Mouse (Mus musculus): ENCODE data around the gene 4930426L09Rik.
A peak's percentile ranks its signal among the peaks of the same experiment; 100 is the strongest.

4930426L09Rik gene

DNA sequence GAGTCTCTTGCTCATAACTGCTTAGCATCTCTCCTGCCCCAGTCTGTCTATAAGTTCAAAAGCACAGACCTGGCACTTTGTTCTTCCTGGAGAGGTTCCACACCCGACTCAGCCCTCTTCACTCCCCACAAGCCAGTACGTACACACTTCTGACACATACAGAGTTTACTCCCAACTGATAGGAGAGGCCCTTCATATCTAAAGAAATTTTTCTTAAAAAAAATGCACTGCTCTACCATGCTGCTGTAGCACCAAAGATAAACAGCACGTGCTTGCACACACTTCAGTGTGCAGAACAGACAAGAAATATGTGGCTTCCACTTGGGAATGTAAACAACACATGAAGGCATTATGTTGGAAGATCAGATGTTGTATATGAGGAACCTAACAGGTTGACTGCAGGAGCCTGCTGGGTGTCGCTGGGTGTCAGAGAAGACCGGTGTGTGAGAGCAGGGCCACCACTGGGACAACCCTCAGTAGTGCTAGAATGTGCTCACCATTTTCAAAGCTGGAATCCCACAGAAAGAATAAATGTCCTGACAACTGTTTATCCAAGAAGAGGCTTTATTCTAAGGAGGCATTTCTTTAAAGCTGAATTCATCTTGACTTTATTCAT, 29.0 kb upstream of the 4930426L09Rik start:
- no peak for DNase-seq (ENCODE audit: extremely low read depth, low read depth, low spot score)

DNA sequence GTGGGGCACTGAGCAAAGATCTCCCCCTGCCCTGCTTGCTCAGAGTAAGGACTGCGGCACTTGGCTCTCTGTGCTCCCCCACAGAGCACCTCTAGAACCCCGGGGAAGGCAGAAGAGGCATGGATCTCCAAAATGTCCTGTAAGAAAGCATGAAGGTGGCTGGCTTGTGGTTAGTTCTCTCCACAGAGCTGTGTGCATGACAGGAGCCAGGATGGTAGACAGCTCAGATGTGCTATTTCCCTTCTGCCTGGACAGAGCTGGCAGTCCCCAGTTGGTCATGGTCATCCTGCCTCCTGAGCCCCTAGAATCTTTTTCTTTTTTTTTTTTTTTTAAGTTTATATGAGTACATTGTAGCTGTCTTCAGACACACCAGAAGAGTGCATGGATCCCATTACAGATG, 27.7 kb upstream of the 4930426L09Rik start:
- no peak for DNase-seq (ENCODE audit: extremely low read depth, low read depth, low spot score)

DNA sequence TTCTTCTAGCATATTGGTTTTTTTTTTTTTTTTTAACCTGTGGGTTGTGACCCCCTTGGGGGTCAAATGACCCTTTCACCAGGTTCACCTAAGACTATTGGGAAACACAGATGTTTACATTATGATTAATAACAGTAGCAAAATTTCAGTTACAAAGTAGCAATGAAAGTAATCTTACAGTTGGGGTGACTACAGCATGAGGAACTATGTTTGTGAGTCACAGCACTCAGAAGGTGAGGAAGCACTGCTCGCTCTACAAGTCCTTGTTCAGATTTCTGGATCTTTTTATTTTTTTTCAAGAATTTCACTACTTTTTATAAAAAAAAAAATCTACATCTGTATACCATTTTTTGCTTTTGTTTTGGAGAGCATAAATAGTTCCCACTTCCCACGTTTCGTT, 26.6 kb upstream of the 4930426L09Rik start:
- DNase-seq (ENCODE audit: extremely low read depth, low read depth, low spot score), result no peak

- DNase-seq (ENCODE audit: extremely low read depth, low read depth, low spot score), result no peak
Observed at GRCm38 (mm10) chr2:18974882-18975645, 23.1 kb upstream of the 4930426L09Rik start.

DNA sequence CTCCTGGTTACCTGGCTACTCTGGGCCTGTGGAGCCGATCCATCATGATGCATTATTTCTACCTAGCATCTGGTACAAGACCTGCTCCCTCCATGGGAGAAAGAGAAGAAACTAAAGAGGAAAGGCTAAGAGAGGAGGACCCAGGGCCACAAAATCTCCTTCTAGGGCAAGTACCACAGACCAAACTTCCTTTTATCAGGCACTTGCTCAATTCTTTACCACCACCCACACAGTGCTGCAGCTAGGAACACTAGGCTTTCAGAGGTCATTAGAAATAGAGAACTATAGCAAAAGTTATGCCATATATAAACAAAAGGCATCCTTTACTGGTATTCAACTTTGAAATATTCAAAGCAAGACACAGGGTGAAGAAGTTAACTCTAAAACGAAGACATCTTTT, 22.0 kb upstream of the 4930426L09Rik start:
- no peak for DNase-seq (ENCODE audit: extremely low read depth, low read depth, low spot score)

GRCm38 (mm10) chr2:18977201-18977805, 20.8 kb upstream of the 4930426L09Rik start:
- no peak for DNase-seq (ENCODE audit: extremely low read depth, low read depth, low spot score)

GRCm38 (mm10) chr2:18979046-18979445, 19.1 kb upstream of the 4930426L09Rik start:
- no peak for DNase-seq (ENCODE audit: extremely low read depth, low read depth, low spot score)

DNA sequence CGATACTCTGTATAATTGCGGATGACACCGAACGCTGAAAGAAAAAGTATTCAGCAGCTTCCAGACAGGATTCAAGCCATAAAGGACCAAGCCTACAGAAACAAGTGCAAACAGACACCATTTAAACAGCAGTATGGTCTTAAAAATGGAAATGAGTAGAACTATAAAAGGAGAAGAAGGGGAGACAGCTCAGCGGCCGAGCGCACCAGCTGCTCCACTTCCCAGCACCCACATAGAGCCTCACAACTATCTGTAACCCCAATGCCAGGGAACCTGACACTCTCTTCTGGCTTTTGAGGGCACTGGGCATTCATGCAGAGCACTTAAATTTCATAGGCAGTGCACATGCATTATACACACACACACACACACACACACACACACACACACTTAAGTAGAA, 18.5 kb upstream of the 4930426L09Rik start:
- DNase-seq (ENCODE audit: extremely low read depth, low read depth, low spot score), result no peak

- no peak for DNase-seq (ENCODE audit: extremely low read depth, low read depth, low spot score)
Observed at GRCm38 (mm10) chr2:18982581-18982980, 15.6 kb upstream of the 4930426L09Rik start.

- DNase-seq (ENCODE audit: extremely low read depth, low read depth, low spot score), result no peak
Observed at GRCm38 (mm10) chr2:18983546-18983945, 14.6 kb upstream of the 4930426L09Rik start.

DNA sequence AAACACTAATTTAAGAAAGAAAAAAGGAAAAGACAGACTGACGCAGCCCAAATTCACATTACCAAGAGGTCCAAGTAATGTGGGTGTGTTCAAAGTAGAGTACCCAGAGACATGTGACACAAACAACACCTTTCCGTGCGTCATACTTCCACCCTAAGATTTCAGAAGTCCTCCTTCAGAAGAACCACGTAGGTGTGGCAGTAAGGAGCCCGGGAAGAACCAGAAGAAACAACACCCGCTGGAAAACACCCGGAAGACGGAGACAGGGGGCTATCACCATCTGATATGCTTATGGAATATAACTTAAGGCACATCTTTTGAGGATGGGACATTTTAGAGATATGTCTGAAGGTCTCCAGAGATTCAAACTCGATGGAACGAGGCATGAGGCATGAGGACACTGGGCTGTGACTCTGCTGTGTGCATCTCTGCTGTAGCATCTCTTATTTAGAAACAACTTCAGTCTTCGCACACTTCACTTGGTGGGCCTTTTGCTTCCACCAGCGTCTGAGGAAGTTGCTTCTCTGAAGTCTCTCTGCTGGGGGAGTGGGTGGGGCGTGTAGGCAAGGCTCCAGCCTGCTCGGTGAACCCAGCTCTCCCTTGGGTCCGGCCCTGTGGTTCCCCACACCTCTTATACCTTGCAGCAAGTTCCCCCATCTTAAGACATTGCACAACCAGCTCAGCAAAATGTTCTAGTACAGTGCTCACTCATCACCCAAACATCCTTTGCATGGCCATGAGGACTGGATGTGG, 13.9 kb upstream of the 4930426L09Rik start:
- DNase-seq (ENCODE audit: extremely low read depth, low read depth, low spot score), result no peak

- DNase-seq (ENCODE audit: extremely low read depth, low read depth, low spot score), result no peak
Observed at GRCm38 (mm10) chr2:18985506-18985905, 12.6 kb upstream of the 4930426L09Rik start.

GRCm38 (mm10) chr2:18988885-18989284, 9.3 kb upstream of the 4930426L09Rik start:
- DNase-seq (ENCODE audit: extremely low read depth, low read depth, low spot score), result no peak

DNA sequence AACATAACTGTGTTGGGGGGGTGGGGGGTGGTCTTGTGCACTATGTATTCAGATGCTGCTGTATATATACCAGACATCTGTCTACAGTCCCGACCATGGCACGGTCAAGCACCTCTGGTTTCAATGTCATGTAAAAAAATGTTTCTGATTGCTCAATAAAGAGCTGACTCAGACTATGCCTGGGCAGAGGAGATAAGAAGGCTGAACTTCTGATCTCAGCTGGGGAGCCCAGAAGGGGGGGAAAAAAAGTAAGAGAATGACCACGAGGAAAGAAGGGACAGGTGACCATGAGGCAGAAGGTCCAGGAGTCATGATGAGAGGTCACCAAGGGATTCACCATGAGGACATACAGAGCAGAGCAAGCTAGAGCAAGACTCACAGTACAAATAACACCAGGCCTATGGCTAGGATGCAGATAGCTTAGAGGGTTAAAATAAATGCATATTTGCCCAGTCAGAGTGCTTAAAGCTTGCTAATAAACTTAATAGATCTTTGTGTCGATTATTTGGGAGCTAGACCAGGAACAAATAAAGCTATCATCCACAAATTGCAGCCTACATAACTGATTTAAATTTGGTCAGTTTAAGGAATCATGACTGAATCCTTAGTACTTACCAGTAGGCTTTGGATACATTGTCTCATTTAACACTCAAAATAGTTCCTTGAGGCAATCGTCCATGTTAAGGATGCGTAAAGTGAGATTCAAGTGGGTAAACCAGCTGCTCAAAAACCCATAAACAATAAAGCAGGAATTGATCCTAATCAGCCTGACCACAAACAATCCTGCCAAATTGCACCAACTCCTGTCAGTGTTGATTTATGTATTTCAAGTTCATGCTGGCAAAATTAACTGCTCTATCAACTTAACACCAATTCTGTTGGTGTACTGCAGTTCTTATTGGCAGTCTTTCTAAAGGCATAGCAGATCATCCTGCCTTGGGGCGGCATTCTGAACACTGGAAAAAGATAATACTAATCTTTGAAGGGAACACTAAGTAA, 5.3 kb upstream of the 4930426L09Rik start:
- peak; percentile 55 for DNase-seq (ENCODE audit: extremely low read depth, low read depth, low spot score)

DNA sequence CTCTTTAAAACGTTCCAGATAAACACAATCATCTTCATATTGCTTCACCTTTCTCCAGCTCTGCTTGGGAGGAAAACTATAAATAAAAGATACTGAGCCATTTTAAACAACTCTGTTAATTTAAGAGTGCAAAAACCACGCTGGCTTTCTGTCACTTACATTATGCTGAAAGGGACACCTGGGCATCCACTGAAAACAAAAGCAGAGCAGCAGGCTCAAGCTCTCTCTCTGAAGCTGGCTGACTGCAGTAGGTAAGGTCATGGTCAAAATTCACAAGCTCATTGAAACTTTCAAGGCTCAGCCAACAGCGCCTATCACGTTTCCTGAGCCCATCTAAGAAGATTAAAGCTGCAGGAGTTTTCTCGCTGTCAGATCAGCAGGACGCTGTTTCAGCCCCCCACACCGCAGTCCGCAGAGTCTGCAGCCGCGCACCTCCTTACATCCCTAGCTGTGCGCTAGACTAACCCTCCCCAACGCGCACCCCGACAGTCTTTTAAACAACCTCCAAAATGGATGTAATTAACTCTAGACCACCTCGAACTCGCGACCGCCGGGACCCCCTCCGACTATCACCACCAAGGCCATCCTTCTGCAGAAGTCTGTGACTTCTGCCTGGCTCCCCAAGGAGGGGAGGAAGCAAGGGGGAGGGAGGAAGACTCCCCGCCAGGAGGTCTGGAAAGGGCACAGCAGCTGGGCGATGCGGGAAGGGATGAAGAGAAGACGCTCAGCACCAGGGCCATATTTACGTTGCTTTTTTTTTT, 1.5 kb upstream of the 4930426L09Rik start:
- no peak for DNase-seq (ENCODE audit: extremely low read depth, low read depth, low spot score)

DNA sequence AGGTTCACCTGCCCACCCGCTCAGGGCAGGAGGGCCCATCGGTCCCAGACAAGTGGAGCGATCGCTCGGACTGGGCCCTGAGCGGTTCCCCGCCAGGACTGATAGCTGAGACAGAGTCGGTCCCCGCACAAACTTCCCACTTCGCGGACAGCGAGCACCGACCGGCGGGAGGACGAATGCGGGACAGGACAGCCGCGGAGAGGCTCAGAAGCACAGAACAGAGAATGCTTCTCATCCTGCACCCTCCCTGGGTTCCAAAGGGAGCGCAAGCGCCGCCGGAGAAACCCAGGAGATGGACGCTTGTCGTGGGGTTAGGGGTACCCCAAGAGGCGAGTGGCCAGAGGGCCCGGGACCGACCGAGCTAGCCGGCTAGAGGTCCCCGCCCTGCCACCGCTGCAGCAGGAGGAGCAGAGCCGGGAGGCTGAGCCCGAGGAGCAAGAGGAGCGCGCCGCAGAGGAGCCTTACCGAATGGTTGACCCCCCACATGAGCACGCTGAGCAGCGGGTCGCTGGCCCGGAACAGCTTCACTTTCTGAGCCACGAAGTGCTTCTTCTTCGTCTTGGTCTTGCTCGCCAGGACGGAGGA, 664 bp upstream of the 4930426L09Rik start:
- DNase-seq (ENCODE audit: extremely low read depth, low read depth, low spot score), result no peak

GRCm38 (mm10) chr2:18999395-18999794, 1.3 kb downstream of the 4930426L09Rik start:
- DNase-seq (ENCODE audit: extremely low read depth, low read depth, low spot score), result no peak

- DNase-seq (ENCODE audit: extremely low read depth, low read depth, low spot score), result no peak
Observed at GRCm38 (mm10) chr2:19004801-19005200, 6.7 kb downstream of the 4930426L09Rik start.

DNA sequence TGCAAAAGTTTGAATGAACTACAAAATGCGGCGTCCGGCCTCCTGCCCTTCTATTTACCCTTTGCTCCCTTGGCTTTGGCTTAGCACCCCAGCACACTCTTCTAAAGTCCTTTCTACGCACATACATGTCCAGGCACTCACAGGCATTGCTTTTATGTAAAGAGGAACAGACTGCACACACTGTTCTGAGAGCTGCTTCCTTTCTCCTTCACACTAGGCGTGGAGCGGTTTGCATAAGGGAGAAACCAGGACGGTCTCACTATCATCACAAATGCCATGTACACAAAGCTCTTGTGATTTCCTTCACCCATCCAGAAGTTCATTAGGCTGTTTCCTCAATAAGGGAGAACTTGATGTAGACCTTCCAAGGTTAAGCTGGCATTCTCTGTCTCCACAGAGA, 8.0 kb downstream of the 4930426L09Rik start:
- DNase-seq (ENCODE audit: extremely low read depth, low read depth, low spot score), result no peak

Measured in fat pad, adult 2 months (tissue).